Mouse (Mus musculus): ENCODE measurements around the gene Cacna1g.

The Cacna1g gene

DNA sequence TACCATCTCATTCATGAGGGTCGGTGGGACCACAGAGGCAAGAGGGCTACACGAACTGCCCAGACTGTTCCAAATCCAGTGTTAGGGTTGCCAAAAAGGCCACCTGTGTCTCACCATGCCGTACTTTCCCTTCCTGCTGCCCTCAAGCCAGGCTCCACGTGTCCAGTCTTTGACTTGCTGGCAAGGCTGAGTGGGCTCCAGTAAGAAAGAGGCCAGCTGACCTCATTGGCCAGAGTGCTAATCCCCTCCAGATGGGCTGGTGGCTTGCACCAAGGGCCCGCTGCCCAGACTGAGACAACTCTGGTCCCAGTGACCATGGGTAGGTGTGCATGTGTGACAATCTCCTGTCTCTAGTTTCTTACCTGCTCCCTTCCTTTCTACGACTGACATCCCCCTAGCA, 3.7 kb upstream of the Cacna1g start:
- no peak for DNase-seq

DNA sequence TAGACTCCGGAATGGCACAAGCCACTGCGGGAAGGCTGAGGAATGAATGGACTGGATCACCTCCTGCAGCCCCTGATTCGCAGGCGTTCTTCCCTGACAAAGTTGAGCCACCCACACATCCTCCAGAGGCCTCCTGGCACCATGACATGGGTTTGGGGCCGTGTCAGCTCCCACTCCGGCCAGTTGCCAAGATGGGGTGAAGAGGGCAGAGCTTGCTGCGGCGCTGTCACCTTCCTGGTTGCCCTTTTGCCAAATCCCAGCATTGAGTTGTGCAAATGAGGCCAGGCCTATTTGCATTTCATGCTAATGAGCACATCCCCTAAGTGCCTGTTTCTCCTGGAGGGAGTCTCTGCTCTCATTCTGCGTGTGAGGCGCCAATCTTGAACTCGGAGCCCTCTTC, 1.7 kb upstream of the Cacna1g start:
- DNase-seq = no peak

DNA sequence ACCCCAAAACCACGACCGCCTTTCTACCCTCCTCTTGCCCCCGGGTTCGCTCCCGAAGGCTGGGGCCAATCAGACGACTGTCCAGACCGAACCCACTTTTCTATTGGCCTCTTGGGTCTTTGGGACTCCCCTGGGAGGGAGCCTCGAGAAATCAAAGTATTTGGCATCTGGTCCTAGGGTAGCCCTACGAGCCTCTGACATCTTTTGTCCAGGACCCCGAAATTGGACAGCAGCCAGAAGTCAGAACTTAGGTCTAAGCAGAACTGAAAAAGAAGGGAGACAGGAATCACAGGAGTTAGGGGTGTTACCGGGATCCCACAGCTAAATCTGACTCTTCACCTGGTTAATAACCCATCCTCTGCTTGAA, 529 bp upstream of the Cacna1g start:
- DNase-seq = no peak

GRCm38 (mm10) chr11:94472916-94473706, 887 bp downstream of the Cacna1g start:
- DNase-seq = peak; percentile 42

DNA sequence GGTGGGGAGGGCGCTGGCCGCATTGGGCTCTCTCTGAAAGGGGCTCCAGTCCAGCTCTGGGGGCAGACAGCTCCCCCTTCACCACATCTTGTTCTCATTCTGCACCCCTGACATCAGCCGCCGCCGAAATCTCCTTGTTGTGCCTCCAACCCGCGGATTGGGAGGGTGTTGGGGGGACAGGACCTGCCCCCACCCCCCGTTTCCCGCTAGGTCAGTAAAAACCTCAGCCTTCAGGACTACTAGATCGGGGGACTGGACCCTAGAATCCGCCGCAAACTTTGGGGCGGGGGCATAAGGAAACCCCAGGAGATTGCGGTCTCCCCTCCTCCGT, 1.4 kb downstream of the Cacna1g start:
- DNase-seq = peak; percentile 31

DNA sequence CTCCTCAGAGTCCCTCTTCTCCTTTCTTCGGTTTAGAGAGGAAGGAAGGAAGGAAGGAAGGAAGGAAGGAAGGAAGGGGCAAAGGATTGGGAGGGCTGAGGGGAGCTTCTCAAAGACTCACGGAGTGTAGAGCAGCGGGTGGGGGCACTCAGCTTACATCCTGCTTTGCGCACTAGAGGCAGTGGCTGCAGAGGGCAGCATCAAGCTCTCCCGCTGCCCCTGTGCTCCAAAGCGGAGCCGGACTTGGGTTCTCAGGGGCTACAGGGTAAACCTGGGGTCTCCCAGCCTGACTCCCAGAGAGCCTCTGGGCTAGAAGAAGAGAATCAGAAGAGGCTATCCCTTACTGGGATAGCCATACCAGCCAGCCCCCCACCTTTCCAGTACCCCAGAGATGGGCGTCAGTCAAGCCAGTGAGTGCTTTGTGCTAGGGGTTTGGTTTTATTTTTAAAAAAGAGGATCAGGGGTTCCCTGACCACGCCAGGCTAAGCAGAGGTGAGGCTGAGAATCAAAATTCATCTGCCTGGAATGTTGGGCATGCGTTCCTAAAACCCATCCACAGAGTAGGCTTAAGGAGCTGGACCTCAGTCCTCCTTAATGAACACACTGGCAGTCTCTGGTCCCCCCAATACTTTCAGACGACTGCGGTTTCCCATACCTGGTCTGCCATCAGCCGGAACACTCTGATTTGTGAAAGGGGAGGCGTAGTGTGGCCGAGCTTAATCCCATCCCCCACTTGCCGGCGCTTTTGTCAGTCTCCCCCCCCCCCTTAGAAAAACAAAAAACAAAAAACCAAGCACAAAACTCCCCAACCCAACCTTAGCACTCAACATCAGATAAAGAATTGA, 2.0 kb downstream of the Cacna1g start:
- DNase-seq = no peak

DNA sequence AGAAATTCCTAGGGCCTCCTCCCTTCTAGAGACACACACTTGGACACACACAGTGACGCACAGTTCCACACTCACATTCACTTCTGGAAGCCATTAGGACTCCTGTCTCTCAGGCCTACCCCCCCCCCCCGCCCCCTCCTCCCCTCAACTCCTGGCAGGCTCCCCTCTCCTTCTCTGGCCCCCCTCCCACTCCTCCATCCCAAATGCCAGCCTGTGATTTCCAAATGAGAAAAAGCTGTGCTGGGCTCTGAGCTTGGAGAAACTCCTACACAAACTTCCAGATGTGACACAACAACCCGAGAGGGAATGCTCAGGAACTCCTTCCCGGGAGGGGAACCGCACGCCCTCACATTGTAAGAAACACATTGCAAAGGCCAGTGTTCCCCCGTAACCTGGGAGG, 3.6 kb downstream of the Cacna1g start:
- DNase-seq = no peak

GRCm38 (mm10) chr11:94469136-94470064, 4.6 kb downstream of the Cacna1g start:
- DNase-seq = no peak

- no peak for DNase-seq
Measured at GRCm38 (mm10) chr11:94468582-94469064, 5.4 kb downstream of the Cacna1g start.

DNA sequence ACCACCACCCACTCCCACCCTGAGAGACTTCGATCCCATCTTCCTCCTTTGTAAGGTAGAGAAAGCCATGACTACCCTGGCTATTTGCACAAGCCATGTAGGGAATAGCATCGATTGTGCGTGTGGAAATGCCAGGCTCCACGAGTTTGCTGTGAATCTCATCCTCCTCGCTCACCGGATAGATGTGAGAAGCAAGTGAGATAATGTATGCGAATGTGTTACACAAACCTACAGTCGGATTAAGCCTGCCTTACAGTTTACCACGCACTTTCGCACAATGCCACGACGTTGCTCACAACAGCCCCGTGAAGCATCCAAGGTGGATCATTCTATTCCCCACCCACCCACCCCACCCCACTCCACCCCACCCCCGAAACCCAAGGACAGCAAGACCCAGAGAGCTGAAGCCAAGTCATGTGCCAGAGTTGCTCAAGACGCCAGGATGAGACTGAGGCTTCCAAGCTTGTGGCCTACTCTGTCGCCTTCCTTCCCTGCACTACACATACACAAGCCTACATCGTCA, 7.6 kb downstream of the Cacna1g start:
- no peak for DNase-seq

DNA sequence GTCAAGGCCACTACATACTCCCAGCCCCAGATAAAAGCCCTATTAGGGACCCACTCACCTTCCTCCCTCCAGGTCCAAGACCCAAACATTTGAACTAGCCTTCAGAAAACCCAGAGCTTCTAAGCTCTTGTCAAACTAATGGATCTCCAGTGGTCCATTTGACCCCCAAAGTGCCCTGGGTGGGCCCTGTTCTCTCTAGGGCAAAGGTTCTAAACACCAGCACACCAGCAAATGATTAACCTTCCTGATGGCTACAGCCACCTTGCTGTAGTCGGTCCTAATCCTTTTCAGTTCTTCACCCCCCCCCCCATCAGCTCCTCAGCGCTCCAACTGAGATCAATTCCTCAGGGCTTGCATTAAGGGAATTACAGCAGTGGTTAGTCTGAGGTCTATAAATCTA, 9.8 kb downstream of the Cacna1g start:
- DNase-seq = no peak

GRCm38 (mm10) chr11:94461856-94462255, 12.1 kb downstream of the Cacna1g start:
- no peak for DNase-seq

GRCm38 (mm10) chr11:94457001-94457400, 17.0 kb downstream of the Cacna1g start:
- no peak for DNase-seq

GRCm38 (mm10) chr11:94456347-94456746, 17.7 kb downstream of the Cacna1g start:
- no peak for DNase-seq

- peak; percentile 26 for DNase-seq
Measured at GRCm38 (mm10) chr11:94455161-94455820, 18.7 kb downstream of the Cacna1g start.

DNA sequence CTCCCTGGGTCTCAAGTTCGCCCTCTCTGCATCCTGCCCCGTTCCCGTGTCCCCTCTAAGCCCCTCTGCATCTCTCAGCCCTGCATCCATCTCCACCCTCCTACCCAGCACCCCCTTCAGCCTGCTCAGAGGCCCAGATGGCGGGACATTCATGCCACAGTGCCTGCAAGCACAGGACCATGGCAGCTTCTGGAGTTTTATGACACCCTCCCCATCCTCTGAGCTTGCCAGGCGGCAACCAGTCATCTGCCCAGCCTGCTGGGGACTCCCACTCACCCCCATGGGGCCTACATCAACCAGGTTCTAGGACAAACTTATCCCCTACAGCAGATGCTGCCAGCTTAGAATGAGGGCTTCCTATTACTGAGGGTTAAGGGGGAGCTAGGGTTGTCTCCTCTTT, 19.2 kb downstream of the Cacna1g start:
- no peak for DNase-seq

- DNase-seq = no peak
Measured at GRCm38 (mm10) chr11:94451091-94451773, 22.8 kb downstream of the Cacna1g start.

- no peak for DNase-seq
Measured at GRCm38 (mm10) chr11:94449886-94450285, 24.1 kb downstream of the Cacna1g start.

GRCm38 (mm10) chr11:94449239-94449638, 24.8 kb downstream of the Cacna1g start:
- no peak for DNase-seq

DNA sequence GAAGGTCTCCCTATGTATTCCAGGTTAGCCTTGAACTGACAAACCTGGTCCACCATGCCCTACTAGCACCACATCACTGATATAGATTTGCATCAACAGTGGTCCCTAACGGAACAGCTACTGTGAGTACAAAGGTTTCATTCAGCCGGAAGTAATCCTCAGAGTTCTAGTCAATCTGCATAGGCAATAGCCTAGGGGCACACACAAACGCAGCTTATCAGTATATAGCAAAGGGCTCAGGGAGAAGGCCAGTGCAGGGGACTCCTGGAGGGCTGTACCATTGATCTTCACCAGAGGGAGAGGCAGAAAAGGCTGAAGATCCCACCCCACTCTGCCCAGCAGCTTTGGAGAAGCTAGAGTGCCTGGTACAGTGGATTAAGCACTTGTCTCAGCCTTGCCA, 27.0 kb downstream of the Cacna1g start:
- no peak for DNase-seq

DNA sequence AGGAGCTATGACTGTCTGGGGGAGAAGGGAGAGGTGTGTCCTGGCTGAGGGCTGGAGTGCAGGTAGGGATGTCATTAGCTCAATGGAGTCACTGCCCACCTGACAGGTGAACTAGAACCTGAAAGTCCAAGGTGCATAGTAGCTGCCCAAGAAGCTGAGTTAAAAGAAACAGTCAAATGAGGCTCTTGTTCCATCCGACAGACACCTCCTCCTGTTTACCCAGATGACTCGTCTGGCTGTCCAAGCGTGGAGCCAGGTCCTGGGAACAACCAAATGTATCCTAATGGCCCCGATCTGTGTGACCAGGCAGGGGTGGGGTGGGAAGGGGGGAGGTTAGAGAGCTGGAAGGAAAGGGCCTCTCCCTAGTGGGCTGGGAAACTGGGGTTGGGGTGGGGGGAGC, 28.7 kb downstream of the Cacna1g start:
- no peak for DNase-seq

GRCm38 (mm10) chr11:94444829-94445228, 29.2 kb downstream of the Cacna1g start:
- no peak for DNase-seq
